Mouse (Mus musculus) c-Kit-positive CD71-positive TER-119-negative erythroid progenitor cells, embryonic 14.5 days (primary cell): ENCODE results near the gene Ube2b.
A peak's percentile ranks its signal among the peaks of the same experiment; 100 is the strongest.

Source experiments
- DNase-seq: peaks from one replicate; pipeline ENCODE4 v3.0.0-alpha.2; 2013; ENCODE audit warnings: low read depth

Gene Ube2b

DNA sequence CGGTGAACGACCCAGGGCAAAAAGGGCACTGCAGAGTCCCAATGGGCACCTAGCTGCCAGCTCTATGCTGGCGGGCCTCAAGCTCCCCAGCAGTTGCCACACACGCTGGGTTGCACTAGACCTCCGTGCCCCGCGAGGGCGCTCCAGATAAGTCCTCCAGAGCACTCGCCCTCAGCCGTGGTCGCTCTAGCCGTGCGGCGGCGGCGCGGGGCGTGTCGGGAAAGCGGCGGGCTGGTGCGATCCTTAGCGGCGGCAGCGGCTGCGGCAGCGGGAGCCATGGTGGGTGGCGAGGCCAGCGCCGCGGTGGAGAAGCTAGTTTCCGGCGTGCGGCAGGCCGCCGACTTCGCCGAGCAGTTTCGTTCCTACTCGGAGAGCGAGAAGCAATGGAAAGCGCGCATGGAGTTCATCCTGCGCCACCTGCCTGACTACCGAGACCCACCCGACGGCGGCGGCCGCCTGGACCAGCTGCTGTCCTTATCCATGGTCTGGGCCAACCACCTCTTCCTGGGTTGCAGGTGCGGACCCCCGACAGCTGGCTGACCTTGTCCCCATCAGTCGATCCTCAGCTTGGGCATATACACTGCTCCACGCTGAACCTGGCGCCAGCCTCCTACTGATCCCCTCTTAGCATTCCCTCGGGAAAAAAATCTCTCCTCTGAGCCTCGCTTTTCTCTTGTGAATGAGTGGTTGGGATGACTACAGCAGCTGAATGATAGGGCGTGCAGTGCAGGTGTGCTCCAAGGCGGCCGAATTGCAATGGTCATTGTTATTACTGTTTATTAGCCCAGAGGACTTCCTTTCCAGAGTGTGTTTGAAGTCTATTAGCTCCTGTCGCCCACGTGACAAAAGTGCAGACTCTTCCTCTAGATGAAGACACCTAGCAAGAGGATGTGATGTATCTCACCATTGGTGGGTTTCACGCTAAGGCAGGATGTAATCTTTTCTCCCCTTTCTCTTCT, 32.8 kb downstream of the Ube2b start, which contains the start of gene Cdkn2aipnl:
Cdkn2aipnl (plus strand) TSS at position 219 of the 959 bp plus-strand sequence.
- DNase-seq: peak; percentile 96

DNA sequence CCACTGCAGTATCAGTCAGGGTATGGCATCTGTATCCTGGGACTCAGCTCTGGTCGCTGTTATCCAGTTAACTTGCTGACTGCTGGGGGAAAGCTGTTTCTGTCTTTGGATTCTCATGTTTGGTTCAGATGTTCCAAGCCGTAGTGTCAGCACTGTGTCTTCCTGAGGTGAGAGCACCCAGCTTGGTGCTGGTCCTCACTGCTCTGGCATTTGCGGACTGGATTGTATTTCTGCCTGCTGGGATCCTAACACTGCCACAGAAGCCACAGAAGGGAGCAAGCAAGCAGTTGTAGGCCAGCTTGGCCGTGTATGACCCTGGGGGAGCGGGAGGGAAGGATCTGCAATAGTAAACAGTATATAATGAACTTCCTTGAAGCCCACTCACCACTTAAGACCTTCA, 33.9 kb downstream of the Ube2b start:
- no peak for DNase-seq

DNA sequence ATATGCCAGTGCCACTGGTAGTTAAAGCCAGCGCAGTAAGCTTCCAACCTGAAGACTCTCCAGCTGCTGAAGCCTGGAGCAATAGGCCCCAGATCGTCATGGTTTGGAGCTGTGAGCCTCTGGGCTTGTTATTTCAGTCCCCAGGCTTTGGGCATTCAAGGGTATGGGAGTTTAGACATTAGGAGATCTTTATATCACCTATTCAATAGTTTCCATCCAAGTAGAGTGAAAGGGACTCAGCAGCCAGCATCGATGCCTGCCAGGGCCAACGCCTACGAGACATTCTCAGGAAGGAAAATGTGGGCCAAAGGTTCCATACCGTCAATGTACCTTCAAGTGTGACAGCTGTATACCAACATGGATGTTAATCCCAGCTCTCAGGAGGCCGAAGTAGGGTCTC, 38.3 kb downstream of the Ube2b start:
- no peak for DNase-seq

DNA sequence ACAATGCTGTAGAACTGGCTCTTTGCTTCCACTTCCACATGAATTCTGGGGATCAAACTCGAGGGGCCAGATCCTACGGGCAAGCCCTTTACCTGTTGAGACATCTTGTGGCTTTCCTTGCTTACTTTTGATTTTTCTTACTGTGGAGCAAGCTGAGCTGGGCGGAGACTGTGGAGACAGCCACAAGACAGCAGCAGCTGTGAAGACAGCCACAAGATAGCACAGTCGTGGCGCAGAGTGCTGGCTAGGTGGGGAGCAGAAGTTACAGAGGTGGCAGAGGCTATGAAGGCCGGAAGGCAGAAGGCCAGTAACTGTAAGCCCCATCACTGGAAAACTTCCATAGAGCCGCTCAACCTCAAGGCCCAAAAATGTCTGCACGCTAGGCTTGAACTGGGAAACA, 38.8 kb downstream of the Ube2b start:
- DNase-seq: no peak

DNA sequence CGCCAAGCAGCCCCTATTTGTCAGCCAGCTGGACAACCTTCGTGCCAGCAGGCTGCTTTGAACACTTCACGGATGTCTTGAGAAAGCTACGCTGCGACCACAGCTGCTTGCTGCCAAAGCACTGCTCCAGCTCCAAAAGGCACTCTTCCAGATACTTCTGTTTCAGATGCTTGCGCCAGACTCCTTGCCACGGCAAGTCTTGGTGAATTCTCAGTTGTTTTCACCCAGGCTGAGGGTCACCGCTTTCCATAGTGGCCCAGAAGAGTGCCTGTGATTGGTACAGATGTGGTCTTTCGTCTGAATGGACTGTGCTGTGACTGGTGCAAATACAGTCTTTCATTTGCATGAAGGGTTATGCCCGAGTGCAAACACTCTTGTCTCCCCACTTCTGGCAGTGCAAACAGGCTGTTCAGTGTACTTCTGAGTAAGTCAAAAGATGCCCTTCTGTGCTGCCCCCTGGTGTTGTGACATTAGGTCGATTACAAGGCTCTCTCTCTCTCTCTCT, 39.5 kb downstream of the Ube2b start:
- DNase-seq: no peak

DNA sequence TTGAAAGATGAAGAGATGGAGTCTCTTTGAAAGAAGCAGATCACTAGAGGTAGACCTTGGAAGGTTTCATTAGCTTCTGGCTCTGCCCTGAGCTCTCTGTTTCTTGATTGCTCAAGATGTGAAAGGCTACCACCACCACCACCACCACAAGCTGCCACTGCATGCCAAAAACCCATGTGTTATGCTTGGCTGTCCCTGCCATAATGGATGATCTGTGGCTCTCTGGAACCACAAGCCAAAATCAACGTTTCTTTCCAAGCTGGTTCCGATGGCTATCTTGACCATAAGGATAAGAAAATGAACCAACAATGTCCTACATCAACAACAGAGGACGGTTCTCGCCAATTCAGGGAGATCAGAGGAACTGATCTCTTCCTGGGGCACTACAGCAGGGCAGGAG, 40.5 kb downstream of the Ube2b start:
- DNase-seq: no peak

DNA sequence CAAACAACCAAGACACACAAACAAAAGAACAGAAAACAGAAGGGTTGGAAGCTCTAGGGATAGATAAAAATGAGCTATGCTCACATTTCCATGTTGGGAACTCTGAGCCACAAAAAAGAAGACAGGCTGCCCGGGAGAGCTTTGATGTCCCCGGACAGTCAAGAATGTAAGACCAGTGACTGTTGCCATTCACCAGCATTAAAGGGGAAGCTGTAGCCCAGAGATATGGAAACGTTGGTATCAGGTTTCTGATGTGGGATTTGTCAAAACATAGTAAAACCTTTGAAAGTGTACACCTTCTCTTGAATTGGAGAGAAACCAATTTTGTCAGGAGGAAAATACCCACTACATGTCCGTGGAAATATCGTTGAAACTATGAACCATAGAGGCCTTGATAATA, 41.1 kb downstream of the Ube2b start:
- DNase-seq: no peak

DNA sequence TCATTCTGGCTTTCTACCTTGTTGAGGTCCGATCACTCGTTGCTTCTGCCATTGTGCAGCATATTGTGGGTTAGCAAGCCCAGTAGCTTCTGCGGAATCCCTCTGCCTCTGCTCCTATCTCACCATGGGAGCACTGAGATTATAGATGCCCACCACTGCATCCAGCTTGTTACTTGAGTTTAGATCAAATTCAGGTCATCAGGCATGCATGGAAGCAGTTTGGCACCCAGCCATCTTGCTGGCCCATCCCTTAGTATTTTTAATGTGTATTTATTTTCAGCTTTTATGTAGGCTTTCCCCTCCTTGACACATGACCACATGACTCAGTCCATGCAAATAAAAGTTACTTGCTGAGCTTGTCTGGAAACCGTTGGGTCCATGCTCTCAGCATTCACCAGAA, 42.8 kb downstream of the Ube2b start:
- no peak for DNase-seq

DNA sequence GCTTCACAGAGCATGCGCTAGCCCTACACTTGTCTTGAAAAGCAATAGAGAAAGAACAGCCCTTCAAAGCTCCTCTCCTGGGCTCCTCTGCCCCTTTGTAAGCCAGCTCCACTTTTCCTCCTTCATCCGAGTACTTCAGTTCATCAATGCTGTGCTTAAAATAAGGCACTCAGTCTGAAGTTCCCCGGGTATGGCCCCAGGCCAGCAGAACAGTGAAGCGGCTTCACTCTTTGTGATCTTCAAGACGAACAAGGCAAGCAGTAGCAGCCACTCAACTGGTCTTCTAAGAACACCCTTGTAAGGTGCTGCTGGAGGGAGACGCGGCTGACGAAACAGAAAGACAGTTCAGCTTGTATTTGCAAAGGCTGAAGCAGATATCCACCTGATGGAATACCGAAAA, 44.5 kb downstream of the Ube2b start:
- DNase-seq: no peak

DNA sequence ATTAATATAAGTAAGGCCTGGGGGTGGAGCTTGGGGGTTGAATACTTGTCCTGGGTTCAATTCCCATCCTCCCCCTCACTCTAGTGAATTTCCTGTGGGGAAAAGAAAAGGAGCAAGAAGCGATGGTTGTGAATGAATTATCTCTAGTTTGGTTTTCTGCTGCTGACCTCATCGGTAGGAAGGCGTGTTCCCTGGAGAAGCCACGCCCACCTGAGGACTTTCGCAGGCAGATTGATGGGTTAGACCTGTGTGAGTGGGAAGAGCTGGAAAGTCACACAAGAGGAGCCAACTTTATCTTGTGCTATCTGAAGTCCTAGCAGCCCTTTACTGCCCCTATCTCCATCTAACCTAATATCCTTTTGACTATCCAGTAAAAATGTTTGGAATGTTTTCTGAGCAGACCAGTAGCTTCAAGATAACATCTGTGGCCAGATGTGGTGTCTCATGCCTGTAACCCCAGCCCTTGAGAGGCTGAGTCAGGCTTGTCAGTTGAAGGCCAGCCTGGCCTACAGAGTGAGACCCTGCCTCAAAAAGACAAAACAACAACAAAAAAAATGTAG, 48.6 kb downstream of the Ube2b start:
- no peak for DNase-seq

DNA sequence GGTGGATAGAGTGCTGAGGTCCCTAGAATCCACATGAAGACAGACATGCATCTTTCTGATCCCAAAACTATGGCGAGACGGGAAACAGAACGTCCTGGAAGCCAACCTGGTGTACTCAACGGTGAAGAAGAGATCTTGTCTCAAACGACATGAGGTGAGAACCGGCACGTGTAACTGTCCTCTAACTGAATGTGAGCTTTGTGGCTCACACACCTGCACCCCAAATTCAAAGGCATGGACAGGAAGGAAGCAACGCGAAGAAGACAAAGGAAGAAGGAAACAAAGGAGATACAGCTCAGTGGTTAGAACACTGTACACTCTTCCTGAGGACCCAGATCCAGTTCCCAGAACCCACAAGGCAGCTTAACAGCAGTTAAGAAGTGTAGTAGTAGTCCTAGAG, 50.6 kb downstream of the Ube2b start:
- DNase-seq: no peak

DNA sequence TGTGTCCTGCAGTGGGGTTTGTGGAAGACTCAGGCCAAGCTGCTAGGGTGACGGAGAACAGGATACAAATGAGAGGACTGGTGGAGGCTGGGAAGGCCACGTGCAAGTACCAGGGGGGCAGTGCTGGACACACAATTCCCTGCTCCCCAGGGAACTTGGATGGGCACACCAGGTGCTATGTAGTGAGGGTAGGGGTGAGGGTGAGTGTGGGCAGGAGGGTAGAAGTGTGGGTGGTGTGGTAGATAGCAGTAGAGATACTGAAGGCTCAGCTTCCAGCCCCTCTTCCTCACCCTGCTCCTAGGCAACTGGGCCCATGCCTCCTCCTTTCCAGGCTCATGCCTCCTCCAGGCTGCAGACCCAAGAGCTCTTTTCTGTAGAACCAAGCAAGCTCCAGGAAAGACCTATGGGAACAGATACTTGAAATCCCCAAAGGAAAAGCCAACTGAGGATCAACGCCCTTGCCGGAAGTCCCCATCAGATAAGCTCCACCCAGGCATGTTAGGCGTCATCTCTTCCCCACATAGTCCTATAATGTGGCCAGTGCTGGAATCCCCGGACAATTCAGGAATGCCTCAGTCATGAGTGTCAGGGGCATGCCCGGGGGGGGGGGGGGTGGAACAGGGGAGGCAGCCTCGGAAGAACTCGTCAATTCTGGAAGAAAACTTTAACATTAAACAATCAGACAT, 51.3 kb downstream of the Ube2b start:
- DNase-seq: no peak

DNA sequence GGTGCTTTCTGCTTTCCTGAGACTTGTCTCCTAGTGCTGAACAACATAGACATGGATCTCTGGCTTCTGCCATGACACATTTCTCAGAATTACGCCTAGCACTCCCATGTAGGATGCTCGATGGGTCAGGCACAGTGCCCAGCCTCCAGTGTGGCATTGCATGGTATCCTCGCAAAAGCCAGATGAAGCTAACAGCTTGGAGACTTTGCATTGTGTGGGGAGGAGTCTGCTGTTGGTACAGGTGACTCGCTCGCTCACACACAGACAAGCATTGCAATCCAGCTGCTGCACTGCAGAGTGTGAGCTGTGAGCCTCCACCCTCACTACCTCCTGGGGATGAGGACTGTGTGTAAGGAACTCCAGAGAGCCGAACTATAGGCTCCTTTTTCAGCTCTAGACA, 54.4 kb downstream of the Ube2b start:
- no peak for DNase-seq

DNA sequence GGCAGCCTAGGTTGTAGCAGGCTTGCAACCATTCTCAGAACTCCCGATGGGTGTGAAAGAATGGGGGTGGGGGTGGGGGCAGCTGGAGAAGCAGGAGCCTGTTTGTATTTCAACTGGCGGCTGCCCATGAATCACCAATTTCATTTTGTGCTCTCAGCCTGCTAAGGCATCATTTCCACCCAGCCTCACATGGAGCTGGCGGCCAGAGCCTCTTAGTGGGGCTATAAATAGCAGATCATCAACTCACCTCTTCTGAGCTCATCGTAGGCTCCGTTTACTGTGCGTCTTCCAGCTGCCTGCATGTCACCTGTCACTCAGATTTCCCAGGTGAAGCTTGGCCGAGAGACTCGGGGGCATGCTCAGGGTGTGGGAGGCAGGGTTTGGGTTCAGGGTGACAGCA, 55.0 kb downstream of the Ube2b start:
- DNase-seq: no peak

DNA sequence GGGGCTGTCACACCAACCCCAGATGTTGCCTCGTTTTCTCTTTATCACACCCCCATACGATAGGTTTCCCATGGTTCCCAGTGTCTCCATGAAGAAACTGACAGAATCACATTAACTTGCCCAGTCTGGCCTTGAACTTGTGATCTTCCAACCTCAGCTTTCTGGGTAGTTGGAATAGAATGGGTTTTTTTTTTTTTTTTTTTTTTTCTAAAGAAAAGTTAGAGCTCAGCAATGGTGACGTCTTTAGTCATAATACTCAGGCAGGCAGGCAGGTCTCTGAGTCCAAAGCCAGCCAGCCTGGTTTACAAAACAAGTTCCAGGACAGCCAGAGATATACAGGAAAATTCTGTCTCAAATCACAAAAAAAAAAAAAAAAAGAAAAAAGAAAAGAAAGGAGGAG, 56.3 kb downstream of the Ube2b start:
- no peak for DNase-seq

DNA sequence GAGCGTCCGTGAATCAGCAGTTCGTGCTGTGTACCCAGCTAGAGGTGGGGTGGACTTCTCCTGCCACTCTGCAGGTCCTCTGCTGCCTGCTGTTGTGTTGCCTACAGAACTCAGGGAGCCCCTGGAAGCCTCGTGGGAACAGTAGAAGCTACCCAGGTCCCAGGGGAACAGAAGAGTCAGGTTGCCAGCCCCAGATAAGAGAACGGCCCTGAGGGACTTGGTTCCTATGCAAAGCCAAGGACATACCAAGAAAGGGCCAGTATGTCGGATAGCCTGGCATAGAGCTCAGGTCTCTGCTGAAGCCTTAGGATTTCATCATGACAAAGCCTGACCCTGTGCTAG, 57.1 kb downstream of the Ube2b start:
- DNase-seq: no peak

DNA sequence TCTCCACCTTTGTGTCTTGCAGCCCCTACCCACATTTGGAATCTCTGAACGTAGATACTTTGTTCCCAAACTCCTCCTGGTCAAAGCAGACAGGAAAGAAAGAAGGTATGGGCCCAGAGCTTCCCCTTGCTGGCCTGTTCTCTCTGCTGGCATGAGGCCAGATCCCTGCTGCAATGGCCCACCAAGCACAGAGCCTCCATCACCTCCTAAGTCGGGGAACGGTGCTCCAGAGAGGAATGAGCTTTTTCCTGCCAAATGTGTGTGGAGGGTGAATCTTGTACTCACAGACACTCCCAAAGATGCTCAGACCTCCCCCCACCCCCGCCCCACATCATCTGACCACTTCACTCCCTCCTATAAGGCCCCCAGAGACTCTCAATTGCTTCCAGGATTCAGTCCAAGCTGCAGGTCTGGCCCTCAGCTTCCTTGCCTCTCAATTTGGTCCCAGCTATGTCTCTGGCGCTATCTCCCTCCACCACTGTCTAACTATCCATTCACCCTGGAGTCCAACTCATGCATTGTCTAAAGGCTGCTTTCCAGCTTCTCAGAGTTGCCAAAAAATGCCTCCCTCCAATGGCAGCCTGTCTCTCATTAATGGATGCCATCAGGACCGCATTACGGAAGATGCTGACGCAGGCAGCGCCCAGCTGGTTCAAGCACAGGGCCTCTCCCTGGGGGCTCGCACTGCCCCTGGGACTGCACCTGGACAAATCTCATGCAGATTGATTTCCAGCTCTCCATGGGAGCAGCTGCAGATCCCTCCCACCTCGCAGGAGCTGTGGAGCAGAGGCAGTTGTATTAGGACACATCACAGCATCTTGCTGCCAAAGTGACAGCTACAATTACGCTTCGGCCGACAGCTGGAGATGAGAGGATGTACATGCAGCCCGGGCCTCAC, 57.7 kb downstream of the Ube2b start:
- no peak for DNase-seq

DNA sequence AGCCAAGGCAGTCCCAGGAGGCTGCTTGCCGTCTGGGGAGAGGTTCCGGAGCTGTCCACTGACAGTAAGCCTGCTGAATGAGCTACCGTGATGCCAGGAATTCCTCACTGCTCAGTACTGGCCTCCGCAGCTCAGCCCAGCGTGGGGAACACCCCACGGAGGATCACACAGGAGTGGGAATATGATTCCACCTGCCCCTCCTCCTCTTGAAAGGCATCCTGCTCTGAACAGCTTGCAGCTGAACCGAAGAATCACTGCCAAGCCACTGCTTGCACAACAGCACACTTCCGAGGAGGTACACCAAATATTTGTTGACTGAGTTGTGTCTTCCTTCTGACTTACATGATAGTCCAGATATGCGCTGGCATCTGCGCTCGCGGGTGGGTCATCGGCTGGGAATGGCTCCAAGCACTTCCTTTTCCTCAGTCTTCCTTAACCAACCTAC, 60.0 kb downstream of the Ube2b start:
- DNase-seq: no peak

DNA sequence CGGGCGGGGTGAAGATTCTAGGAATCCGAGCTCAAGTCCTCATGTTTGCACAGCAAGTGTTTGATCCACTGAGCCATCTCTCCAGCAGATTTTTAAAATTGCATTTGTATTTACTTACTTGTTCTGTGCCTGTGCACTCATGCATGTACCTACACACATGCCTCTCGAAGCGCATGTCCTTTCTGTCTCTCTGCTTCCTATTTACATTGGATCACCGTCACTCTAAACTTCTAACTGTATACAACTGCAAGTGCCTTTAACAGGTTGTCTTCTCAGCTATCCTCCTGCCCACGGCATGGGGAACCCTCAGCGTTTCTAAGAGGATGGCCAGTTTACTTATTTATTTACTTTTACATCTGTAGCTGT, 61.0 kb downstream of the Ube2b start:
- DNase-seq: no peak

DNA sequence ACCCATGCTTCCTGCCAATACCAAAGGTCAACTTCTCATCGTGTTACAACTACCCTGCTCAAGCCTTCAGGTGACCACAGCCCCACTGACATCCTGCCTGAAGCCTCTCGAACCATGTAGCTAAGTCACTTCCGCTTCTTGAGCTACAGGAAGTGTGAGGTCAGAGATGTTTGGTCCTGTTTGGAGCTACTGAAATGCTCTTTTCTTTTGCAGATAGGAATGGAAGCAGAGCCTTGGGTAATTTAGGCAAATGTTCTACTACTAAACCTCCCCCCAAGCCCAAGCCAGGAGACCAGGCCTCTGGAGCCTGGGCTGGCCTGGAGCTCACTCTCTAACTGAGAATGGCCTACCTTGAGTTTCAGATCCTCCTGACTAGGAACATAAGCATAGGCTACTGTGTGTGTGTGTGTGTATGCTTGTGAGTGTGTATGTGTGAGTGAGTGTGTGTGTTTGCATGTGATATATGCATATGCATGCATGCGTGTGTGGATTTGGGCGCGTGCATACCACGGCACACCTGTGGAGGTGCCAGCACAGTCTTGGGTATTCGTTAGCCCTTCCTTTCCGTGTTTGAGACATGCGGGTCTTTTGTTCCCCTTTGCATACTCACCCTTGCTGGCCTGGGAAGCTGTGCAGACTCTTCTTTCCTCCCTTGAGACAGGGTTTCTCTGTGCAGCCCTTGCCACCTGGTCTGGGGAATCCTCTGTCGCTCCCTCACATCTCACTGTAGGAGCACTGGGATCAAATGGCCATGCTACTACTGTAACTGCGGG, 61.6 kb downstream of the Ube2b start:
- no peak for DNase-seq

DNA sequence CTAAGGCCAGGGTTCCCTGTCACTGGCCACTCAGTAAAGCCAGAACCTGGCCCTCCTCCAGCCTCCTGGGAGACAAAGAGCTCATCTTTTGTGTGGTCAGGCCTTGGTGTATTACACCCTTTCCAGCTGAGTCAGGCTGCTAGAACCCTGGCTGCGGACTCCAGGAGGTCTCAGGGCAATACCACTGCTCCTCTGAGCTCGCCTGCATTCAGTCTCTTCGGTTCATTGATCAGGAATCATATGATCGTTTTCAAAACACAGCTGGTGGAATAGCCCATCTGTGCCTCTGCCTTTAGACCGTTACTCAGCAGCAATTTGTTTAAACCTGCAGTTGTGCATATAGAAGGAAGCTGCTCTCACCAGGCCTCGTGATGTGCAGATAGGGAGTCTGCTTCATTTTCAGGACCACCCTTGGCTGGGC, 63.2 kb downstream of the Ube2b start:
- no peak for DNase-seq
